Mouse (Mus musculus) lung, postnatal 0 days (tissue): Measurements from ENCODE around the gene Itpr1.

Experiments used
- CTCF ChIP-seq: IDR thresholded peaks from 2 replicates; pipeline ENCODE4 v1.5.1; 2016; ENCODE audit warnings: antibody characterized with exemption, mild to moderate bottlenecking
- EP300 ChIP-seq: IDR thresholded peaks from 2 replicates; pipeline ENCODE4 v1.6.1; 2016; ENCODE audit warnings: antibody characterized with exemption, mild to moderate bottlenecking, control low read depth

DNA sequence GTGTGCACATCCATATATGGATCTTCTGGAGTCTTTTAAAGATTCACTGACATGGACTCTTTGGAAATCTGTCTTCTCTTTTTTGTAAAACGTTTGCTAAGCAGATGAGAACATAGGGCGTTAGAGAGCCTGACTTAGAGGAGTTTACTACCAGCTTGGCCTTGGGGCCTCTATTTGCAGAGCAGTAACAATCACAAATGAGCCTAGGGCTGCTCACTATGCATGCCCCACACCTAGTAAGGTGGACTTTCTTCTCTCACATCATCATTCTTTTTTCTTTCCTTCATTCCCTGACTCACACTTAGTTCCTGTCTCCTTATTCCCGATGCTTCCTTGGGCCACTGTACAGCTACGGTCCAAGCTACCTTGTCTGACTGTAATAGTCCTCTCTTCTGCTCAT lies 325.5 kb downstream of the Itpr1 start:
- no peak for TF ChIP-seq CTCF
- no peak for TF ChIP-seq EP300
